ENCODE assay signal across 9 mouse cellular contexts in genomic region chr12:70477593-70478287, GRCm38 (mm10). TPM values are rescaled to one million over a fixed set of nuclear protein-coding genes. Genes with fewer than 3 reads are reported as not detected.
A peak's percentile ranks its signal among the peaks of the same experiment; 100 is the strongest.
DNase-seq lines count a peak whose midpoint lies in the region; ATAC-seq and TF ChIP-seq lines count a peak whose summit lies in the region.
"Had no signal": no experiment of that assay in that cellular context is flagged by ENCODE, and none has a peak within 500 bp of the region (broad histone marks: within the 10 kb centered on the region; RNA-seq: fewer than 3 reads in every experiment).

No protein-coding gene starts in this region.

- H3K36me3 ChIP-seq in kidney, embryonic 16.5 days (ENCODE audit: insufficient read depth, low read length), result no peaks in the 10 kb centered on the region
- no peaks in the 10 kb centered on the region for H3K36me3 ChIP-seq in liver, postnatal 0 days (replicated peaks; ENCODE audit: insufficient read depth, low read length)
- H3K36me3 ChIP-seq: lung, embryonic 15.5 days had no signal

- no peak overlapping the region for H3K27ac ChIP-seq in kidney, embryonic 16.5 days (ENCODE audit: low read length)
- no peak overlapping the region for H3K27ac ChIP-seq in liver, postnatal 0 days (ENCODE audit: low read depth)
- H3K27ac ChIP-seq: lung, embryonic 15.5 days had no signal

- no peaks in the 10 kb centered on the region for H3K9me3 ChIP-seq in kidney, embryonic 16.5 days (ENCODE audit: low read length)
- H3K9me3 ChIP-seq in liver, postnatal 0 days (ENCODE audit: low read length), result no peaks in the 10 kb centered on the region
- H3K9me3 ChIP-seq: lung, embryonic 15.5 days had no signal

- TF ChIP-seq EP300 in liver, postnatal 0 days (IDR thresholded peaks at IDR 0.05; ENCODE audit: low read depth), result no peak

- TF ChIP-seq CTCF in liver, postnatal 0 days (IDR thresholded peaks at IDR 0.05; ENCODE audit: low read depth), result peak; percentile 59

- H3K27me3 ChIP-seq in kidney, embryonic 16.5 days (ENCODE audit: insufficient read depth, low read length), result no peaks in the 10 kb centered on the region
- H3K27me3 ChIP-seq in liver, postnatal 0 days (ENCODE audit: insufficient read depth, low read length), result no peaks in the 10 kb centered on the region
- H3K27me3 ChIP-seq: lung, embryonic 15.5 days had no signal

- DNase-seq in urinary bladder, postnatal 14 days (ENCODE audit: low spot score), result peak; percentile 22
- DNase-seq in urinary bladder, adult 18-20 months (ENCODE audit: low spot score in 2 of 2), result no peak
- DNase-seq in c-Kit-positive CD71-positive TER-119-positive erythroid progenitor cells, embryonic 14.5 days (ENCODE audit: low spot score), result peak; percentile 42
- peak; percentile 51 for DNase-seq in liver, postnatal 0 days
- peak; percentile 44 for DNase-seq in right cerebral cortex, postnatal 4 days
- no peak for DNase-seq in ovary, postnatal 10 days (ENCODE audit: low spot score)

- H3K4me3 ChIP-seq in kidney, embryonic 16.5 days (ENCODE audit: low read length), result peak overlapping the region; percentile 14; the same call in 1 of the 2 replicates
- no peak overlapping the region for H3K4me3 ChIP-seq in liver, postnatal 0 days (ENCODE audit: low read depth, low read length)
- H3K4me3 ChIP-seq: lung, embryonic 15.5 days had no signal

- peaks cover 7% of the 10 kb centered on the region; the same call in 1 of the 2 replicates for H3K4me1 ChIP-seq in kidney, embryonic 16.5 days (ENCODE audit: insufficient read depth, low read length)
- no peaks in the 10 kb centered on the region for H3K4me1 ChIP-seq in liver, postnatal 0 days (ENCODE audit: insufficient read depth)
- H3K4me1 ChIP-seq: lung, embryonic 15.5 days had no signal

- H3K9ac ChIP-seq in kidney, embryonic 16.5 days (replicated peaks; ENCODE audit: low read length), result no peak overlapping the region
- H3K9ac ChIP-seq in liver, postnatal 0 days (replicated peaks), result no peak overlapping the region
- H3K9ac ChIP-seq: lung, embryonic 15.5 days had no signal

- peak; percentile 87 for ATAC-seq in erythroid progenitor cell, adult 5-6 weeks (replicated peaks; ENCODE audit: low FRiP score, poor library complexity, severe bottlenecking)
- ATAC-seq in kidney, embryonic 16.5 days (ENCODE audit: low FRiP score, low TSS enrichment), result peak; percentile 88
- ATAC-seq in liver, postnatal 0 days, result peak; percentile 41; the same call in 1 of the 2 replicates

- peak overlapping the region; percentile 44 for H3K4me2 ChIP-seq in kidney, embryonic 16.5 days (replicated peaks; ENCODE audit: low read depth, low read length)
- H3K4me2 ChIP-seq in liver, postnatal 0 days (ENCODE audit: low read depth, low read length), result no peak overlapping the region

- 74% methylated on average over 16 of the region's 16 CpGs for WGBS in kidney, embryonic 16.5 days
- WGBS in liver, postnatal 0 days (ENCODE audit: insufficient replicate concordance), result 75% methylated on average over 16 of the region's 16 CpGs

RNA-seq across cellular contexts. Expression of gene Tmx1, which starts 24.8 kb away (rescaled TPM):
- 145 and 206 TPM in 2 replicates for total RNA-seq in erythroid progenitor cell, adult 5-6 weeks (2015; ENCODE audit: low replicate concordance)
- 230 and 329 TPM in 2 replicates for total RNA-seq in erythroid progenitor cell, adult 5-6 weeks (2017; ENCODE audit: low replicate concordance)
- 122 and 125 TPM in 2 replicates for polyA plus RNA-seq in kidney, embryonic 16.5 days (2015; fragmentation: Nextera tagmentation; extraction: Ambion mirVana)
- 62.2 and 72.1 TPM in 2 replicates for polyA plus RNA-seq in liver, postnatal 0 days (2015; fragmentation: Nextera tagmentation; extraction: Ambion mirVana)

Comparison
In these comparisons a context has a peak if more than half of its experiments do, and no peak if none do; other contexts are left out.
1. DNase-seq: peak in urinary bladder, postnatal 14 days (single experiment), c-Kit-positive CD71-positive TER-119-positive erythroid progenitor cells, embryonic 14.5 days (single experiment), liver, postnatal 0 days (single experiment) and right cerebral cortex, postnatal 4 days (single experiment); none in urinary bladder, adult 18-20 months (0 of 2) and ovary, postnatal 10 days (single experiment).
2. Peak in every context shown above with its lines, with median percentiles within 50 percentile points of each other: ATAC-seq.